Mouse (Mus musculus): ENCODE measurements around the gene Tet2.

Tet2 gene

DNA sequence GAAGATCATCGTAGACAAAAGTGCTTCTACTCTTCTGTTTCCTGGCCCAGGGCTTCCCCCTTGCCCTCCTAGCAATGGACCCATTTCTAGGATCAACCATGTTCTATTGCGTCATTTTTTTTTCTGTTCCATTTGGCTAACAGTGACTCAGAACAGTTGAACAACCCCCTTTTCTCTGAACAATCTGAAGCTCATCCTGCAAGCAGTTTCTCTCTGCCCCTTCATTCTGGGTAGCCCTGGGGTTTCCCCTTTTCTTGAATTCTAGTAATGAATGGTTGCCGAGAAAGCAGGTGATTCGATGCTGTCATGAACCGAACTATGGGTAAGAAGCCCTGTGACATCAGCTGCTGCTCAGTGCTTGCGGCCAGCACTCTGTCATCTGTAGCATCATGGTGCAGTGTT lies 108.0 kb downstream of the Tet2 start:
- DNase-seq (ENCODE audit: low spot score in 2 of 2) = no peak

DNA sequence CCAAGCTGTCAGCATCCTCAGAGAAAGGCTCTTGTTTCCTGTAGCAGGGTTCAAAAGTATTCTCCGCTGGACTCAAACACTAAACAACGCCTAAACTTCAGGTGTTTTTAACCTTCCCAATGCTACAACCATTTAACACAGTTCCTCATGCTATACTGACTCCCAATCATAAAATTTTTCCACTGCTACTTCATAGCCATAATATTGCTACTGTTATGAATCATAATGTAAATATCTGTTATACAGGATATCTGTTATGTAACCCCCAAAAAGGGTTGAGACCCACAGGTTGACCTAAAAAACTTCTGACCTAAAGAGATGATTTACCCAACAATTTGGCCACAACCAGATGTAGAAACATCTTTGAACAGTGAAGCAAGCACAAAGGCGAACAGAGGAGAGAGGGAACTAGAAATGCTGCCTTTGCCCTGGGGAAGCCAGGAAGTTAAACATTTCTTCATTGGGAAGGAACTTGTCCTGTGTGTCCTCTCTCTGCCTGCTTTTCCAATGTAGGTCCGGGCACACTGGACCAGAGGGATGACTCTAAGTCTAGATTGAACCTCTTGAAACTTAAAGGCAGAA lies 108.6 kb downstream of the Tet2 start:
- DNase-seq (ENCODE audit: low spot score in 2 of 2) = no peak

DNA sequence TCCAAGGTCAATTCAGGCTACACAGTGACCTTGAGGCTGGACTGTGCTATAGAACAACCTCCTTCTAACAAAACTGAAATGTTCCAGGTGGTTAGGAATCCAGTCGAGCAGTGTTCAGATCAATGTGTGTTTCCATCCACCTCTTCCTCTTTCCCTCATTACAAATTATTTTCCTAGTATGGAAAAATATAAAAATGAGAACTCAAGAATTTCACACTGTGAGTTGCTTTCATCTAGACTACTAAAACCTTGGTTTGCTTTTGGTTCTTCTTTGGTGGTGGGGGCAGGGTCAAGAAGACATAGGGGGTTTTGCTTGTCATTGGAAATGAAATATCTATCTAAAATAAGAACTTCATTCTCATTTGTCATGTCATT lies 109.2 kb downstream of the Tet2 start:
- DNase-seq (ENCODE audit: low spot score in 2 of 2) = no peak

DNA sequence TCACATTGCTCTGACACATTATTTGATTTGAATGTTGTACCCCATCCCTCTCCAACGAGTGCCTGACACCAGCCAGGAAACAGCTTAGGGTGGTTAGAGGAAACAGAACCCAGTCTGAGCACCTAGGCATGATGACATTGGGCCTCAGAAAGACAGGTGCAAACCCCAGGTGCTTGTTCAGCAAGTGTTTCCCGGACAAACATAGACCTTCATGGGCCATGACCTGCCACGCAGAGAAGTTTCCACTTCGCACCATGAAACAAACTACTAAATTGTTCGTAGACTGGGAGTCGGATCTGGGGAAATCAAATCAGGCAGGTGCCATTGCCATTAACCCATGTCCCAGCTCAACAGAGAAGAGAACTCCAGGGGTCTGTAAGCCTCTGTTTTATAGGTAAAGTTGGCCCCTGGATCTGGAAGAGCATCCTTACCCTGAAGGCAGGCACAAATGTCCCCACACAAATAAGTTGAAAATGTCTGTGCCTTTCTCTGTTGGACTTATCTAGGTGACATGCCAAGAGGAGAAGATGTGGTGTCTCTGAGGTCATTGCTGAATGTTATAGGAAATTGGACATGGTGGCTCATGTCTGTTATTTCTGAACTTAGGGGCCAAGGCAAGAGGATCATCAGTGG lies 109.7 kb downstream of the Tet2 start:
- DNase-seq (ENCODE audit: low spot score in 2 of 2) = no peak

DNA sequence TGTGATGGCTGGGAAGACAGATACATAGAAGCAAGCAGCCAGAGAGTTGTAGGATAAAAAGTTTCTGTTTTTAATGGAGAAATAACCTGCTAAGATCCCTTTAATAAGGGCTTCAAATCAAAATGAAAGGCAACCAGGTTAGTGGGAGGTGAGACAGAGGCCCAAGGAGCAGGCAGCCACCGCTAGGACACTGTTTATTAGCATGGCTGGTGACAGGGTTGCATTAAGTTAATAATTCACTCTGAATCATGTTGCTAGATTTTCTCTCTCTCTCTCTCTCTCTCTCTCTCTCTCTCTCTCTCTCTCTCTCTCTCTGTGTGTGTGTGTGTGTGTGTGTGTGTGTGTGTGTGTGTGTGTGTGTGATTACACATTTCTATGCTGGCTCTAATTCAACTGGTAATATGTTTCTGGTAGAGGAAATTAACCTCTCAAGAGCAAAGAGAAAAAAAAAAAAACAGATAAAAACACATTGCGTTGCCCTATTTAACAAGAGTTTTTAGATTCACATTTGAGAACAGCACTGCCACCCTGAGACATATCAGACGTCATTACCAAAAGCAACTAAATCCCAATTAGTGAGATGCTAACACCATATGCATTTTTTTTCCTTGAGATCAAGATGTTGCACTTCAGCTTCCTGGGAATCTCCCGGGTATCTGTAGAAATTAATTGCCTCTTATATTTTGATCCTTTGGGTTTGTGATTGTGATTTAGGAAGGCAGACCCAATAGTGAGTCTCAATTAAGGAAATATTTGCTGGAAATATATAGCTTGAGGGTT lies 115.4 kb downstream of the Tet2 start:
- DNase-seq (ENCODE audit: low spot score in 2 of 2) = no peak

DNA sequence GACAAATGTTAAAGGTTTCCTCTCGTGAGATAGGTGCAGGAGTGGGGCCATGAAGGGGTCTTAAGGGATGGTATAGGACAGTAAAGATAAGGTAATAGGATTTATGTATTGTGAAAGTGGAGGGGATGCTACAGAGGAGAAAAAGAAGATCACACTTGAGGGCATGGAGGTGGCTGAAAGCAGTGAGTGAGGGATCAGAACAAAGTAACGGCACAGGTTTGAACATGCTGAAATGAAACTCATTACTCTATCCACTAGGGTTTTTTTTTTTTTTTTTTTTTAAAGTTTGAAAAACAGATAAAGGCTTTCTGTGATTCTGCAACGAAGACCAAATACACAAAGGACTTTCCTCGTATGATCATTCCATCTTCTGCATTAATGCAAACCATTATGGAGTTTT lies 116.9 kb downstream of the Tet2 start:
- no peak for DNase-seq (ENCODE audit: low spot score in 2 of 2)

DNA sequence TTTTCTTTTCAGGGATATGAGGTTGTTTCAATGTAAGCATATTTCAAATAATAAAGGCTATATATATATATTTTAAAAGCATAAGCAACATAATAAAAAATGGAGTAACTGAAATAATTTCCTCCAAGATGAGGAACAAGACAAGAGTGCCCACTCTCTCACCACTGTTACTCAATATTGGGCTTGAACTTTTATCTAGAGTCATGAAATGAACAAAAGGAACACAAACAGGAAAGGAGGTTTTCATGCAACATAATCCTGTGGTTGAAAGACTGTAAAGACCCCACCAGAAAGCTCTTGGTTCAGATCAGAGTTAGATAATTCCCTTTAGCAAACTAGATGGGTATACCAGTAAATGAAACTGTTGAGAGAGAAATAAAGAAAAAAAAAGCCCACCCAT lies 121.9 kb downstream of the Tet2 start:
- DNase-seq (ENCODE audit: low spot score in 2 of 2) = no peak

DNA sequence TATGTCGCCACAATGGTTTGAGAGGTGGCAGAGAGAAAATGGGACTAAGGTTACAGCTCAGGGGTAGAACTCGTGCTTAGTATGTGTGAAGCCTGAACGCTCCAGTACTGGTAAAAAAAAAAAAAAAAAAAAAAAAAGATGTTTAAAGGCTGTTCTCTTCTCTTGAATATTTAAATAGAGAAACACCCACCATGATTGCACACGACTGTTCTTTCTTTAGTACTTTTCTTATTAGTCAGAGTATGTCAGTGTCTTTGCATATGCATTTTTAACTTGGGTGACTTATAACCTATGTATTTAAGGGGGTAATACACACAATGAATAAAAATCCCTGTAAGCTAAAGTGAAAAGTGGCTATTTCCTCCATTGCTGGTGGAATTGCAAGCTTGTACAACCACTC lies 130.2 kb downstream of the Tet2 start:
- no peak for DNase-seq (ENCODE audit: low spot score in 2 of 2)

Data from spleen, postnatal 10 days (tissue).